Mouse (Mus musculus) heart, embryonic 11.5 days (tissue): ENCODE measurements around the gene Cryaa. TPM values are rescaled to one million over a fixed set of nuclear protein-coding genes. Genes with fewer than 3 reads are reported as not detected.

Experiments used
- ATAC-seq: fragments of 200-750 bp; cut with Nextera tagmentation; replicated peaks from 2 replicates; pipeline ENCODE4 v1.8.0; 2017; ENCODE audit warnings: moderate library complexity; ENCODE audit not compliant: insufficient number of reproducible peaks, low FRiP score, low TSS enrichment
- H3K27ac ChIP-seq: fragments of 300-500 bp; sonication (generic); 2 replicates; pipeline ENCODE4 v1.5.1; 2014; ENCODE audit warnings: mild to moderate bottlenecking, low read depth, low read length
- H3K27me3 ChIP-seq: fragments of 300-500 bp; sonication (generic); 2 replicates; pipeline ENCODE4 v1.6.1; 2014; ENCODE audit warnings: mild to moderate bottlenecking, low read length, mixed read lengths; ENCODE audit not compliant: control insufficient read depth, insufficient read depth
- H3K36me3 ChIP-seq: fragments of 300-500 bp; sonication (generic); 2 replicates; pipeline ENCODE4 v1.6.1; 2014; ENCODE audit warnings: mild to moderate bottlenecking, low read length, moderate library complexity, mixed read lengths; ENCODE audit not compliant: control insufficient read depth, insufficient read depth
- H3K4me1 ChIP-seq: fragments of 300-500 bp; sonication (generic); 2 replicates; pipeline ENCODE4 v1.6.1; 2014; ENCODE audit warnings: low read length; ENCODE audit not compliant: control insufficient read depth, insufficient read depth
- H3K4me2 ChIP-seq: fragments of 300-500 bp; sonication (generic); 2 replicates; pipeline ENCODE4 v1.6.1; 2014; ENCODE audit warnings: mild to moderate bottlenecking, moderate library complexity
- H3K4me3 ChIP-seq: fragments of 300-500 bp; sonication (generic); 2 replicates; pipeline ENCODE4 v1.5.1; 2014; ENCODE audit warnings: low read depth, low read length
- H3K9ac ChIP-seq: fragments of 300-500 bp; sonication (generic); 2 replicates; pipeline ENCODE4 v1.6.1; 2014; ENCODE audit warnings: mild to moderate bottlenecking, low read depth, low read length, moderate library complexity
- H3K9me3 ChIP-seq: fragments of 300-500 bp; sonication (generic); replicated peaks from 2 replicates; pipeline ENCODE4 v1.6.1; 2016; ENCODE audit warnings: low read length; ENCODE audit not compliant: control insufficient read depth
- WGBS: fragments of 180-500 bp; shearing (Covaris S2); extraction: QIAGEN DNeasy Blood & Tissue Kit; methylation state at CpG from one replicate; pipeline ENCODE4 v1.1.7; 2014; ENCODE audit not compliant: insufficient replicate concordance; 5-methylcytosine and 5-hydroxymethylcytosine counted together
- polyA plus RNA-seq: library from polyadenylated mRNA; unstranded; fragments of >200 nt; fragmentation: Nextera tagmentation; extraction: Ambion mirVana; gene quantifications from 2 replicates; pipeline ENCODE4 v1.2.1, GENCODE M21; 2014

The Cryaa gene
- polyA plus RNA-seq, 1 experiment from 2014 or later = not detected

DNA sequence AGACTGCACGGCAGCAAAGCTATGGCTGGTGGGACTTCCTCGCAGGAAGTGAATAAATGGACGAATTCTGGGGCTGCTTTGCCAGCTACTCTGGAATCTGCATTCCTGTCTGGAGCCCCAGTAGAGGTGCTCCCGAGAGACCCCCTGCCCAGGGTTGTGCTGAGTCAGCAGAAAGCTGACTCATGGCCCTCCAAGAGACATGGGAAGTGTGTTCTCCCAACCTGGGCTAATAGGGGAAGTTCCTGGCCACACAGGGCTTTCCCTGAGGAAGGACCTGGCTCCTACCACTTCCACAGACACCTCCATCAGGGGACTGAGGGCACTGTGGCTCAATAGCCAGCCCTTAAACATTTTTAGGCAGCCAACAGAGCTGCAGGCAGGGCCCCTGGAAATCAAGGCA is 50.4 kb downstream of the Cryaa start:
- Histone ChIP-seq H3K4me2 (no peak overlapping the region), H3K9me3 (no peaks in the 10 kb centered on the region), H3K4me3 (no peak overlapping the region), H3K27me3 (no peaks in the 10 kb centered on the region), H3K36me3 (no peaks in the 10 kb centered on the region), H3K9ac (no peak overlapping the region; the same call in 1 of the 2 replicates), H3K27ac (no peak overlapping the region), H3K4me1 (peaks cover 36% of the 10 kb centered on the region)
- no peak for ATAC-seq
- 59% methylated on average over 4 of the region's 4 CpGs for WGBS

- Histone ChIP-seq H3K4me3 (no peak overlapping the region), H3K4me1 (peaks cover 36% of the 10 kb centered on the region), H3K27me3 (no peaks in the 10 kb centered on the region), H3K36me3 (no peaks in the 10 kb centered on the region), H3K9me3 (no peaks in the 10 kb centered on the region), H3K4me2 (no peak overlapping the region), H3K27ac (no peak overlapping the region), H3K9ac (no peak overlapping the region)
- no peak; the same call in 1 of the 2 replicates for ATAC-seq
- 52% methylated on average over 7 of the region's 7 CpGs for WGBS
Observed at GRCm38 (mm10) chr17:31728968-31729501, 51.4 kb downstream of the Cryaa start.

GRCm38 (mm10) chr17:31731038-31731437 is 53.4 kb downstream of the Cryaa start:
- Histone ChIP-seq H3K27me3 (no peaks in the 10 kb centered on the region), H3K27ac (peak overlapping the region; percentile 88), H3K4me2 (no peak overlapping the region), H3K4me3 (no peak overlapping the region), H3K4me1 (peaks cover 30% of the 10 kb centered on the region), H3K9ac (no peak overlapping the region; the same call in 1 of the 2 replicates), H3K36me3 (no peaks in the 10 kb centered on the region), H3K9me3 (no peaks in the 10 kb centered on the region)
- peak; percentile 66 for ATAC-seq
- WGBS = 27% methylated on average over 6 of the region's 6 CpGs

Other genes starting within 250 kb of the Cryaa start
- 20.5 and 22.2 TPM in 2 replicates for gene Wdr4, start 157.8 kb upstream of the Cryaa start, polyA plus RNA-seq
- 528 and 531 TPM in 2 replicates for gene Ndufv3, start 157.7 kb upstream of the Cryaa start, polyA plus RNA-seq
- 19.8 and 20.4 TPM in 2 replicates for gene Pknox1, start 113.1 kb upstream of the Cryaa start, polyA plus RNA-seq
- gene Cbs, start 40.6 kb upstream of the Cryaa start, polyA plus RNA-seq = 0.63 and 0.77 TPM in 2 replicates
- gene U2af1, start 18.9 kb upstream of the Cryaa start, polyA plus RNA-seq = 117 and 145 TPM in 2 replicates
- 21.7 and 24.3 TPM in 2 replicates for gene Sik1, start 178.0 kb downstream of the Cryaa start, polyA plus RNA-seq